Mouse (Mus musculus) hematopoietic multipotent progenitor cell, adult 10-12 weeks (in vitro differentiated cells): ENCODE measurements around the gene Olfr1116. TPM values are rescaled to one million over a fixed set of nuclear protein-coding genes. Genes with fewer than 3 reads are reported as not detected.

Source experiments
- polyA plus RNA-seq: library from polyadenylated mRNA; stranded (reverse); fragments of >175 nt; gene quantifications from 2 replicates; pipeline ENCODE4 v1.2.3, GENCODE M21; 2012; ENCODE audit warnings: low replicate concordance

Olfr1116 gene
- not detected in 2 replicates for polyA plus RNA-seq

GRCm38 (mm10) chr2:87267234-87267633 is at the start of gene Olfr1116:
Gene Olfr1116 (plus strand): TSS chr2:87267534.

GRCm38 (mm10) chr2:87247713-87248112 is 19.6 kb upstream of the Olfr1116 start, which contains the start of gene Olfr1115:
Gene Olfr1115 (plus strand): TSS chr2:87248013.

GRCm38 (mm10) chr2:87307281-87307680 is 39.9 kb downstream of the Olfr1116 start, which contains the start of gene Olfr1118:
Gene Olfr1118 (plus strand): TSS chr2:87307581.

Other genes with a start within 250 kb of the Olfr1116 start
- gene Olfr1104, start 240.5 kb upstream of the Olfr1116 start, polyA plus RNA-seq, result not detected in 2 replicates
- gene Olfr1105, start 231.0 kb upstream of the Olfr1116 start, polyA plus RNA-seq, result not detected in 2 replicates
- 0.15 TPM in 1 of 2 replicates, not detected in the other for gene Olfr1106, start 215.3 kb upstream of the Olfr1116 start, polyA plus RNA-seq
- gene Olfr1107, start 191.7 kb upstream of the Olfr1116 start, polyA plus RNA-seq, result not detected in 2 replicates
- not detected in 2 replicates for gene Olfr1109, start 171.5 kb upstream of the Olfr1116 start, polyA plus RNA-seq
- not detected in 2 replicates for gene Olfr259, start 153.0 kb upstream of the Olfr1116 start, polyA plus RNA-seq
- gene Olfr1110, start 127.2 kb upstream of the Olfr1116 start, polyA plus RNA-seq, result not detected in 2 replicates
- gene Olfr1111, start 114.9 kb upstream of the Olfr1116 start, polyA plus RNA-seq, result not detected in 2 replicates
- not detected in 2 replicates for gene Olfr1112, start 79.7 kb upstream of the Olfr1116 start, polyA plus RNA-seq
- not detected in 2 replicates for gene Olfr1113, start 58.6 kb upstream of the Olfr1116 start, polyA plus RNA-seq
- not detected in 2 replicates for gene Olfr1115, start 19.5 kb upstream of the Olfr1116 start, polyA plus RNA-seq
- gene Olfr1118, start 40.0 kb downstream of the Olfr1116 start, polyA plus RNA-seq, result not detected in 2 replicates
- not detected in 2 replicates for gene Olfr1120, start 87.3 kb downstream of the Olfr1116 start, polyA plus RNA-seq
- gene Olfr1121, start 102.4 kb downstream of the Olfr1116 start, polyA plus RNA-seq, result not detected in 2 replicates
- 0.23 TPM in 1 of 2 replicates, not detected in the other for gene Olfr1122, start 118.3 kb downstream of the Olfr1116 start, polyA plus RNA-seq
- gene Olfr1123, start 149.1 kb downstream of the Olfr1116 start, polyA plus RNA-seq, result not detected in 2 replicates
- gene Olfr1124, start 162.7 kb downstream of the Olfr1116 start, polyA plus RNA-seq, result not detected in 2 replicates
- not detected in 2 replicates for gene Olfr1126, start 186.4 kb downstream of the Olfr1116 start, polyA plus RNA-seq
- not detected in 2 replicates for gene Pramel7, start 229.6 kb downstream of the Olfr1116 start, polyA plus RNA-seq
- gene Pramel6, start 239.0 kb downstream of the Olfr1116 start, polyA plus RNA-seq, result not detected in 2 replicates